Mouse (Mus musculus) kidney, postnatal 14 days (tissue): Measurements from ENCODE around the gene Olfr541.
"Not testable (repeated sequence)": the region's sequence is repeated elsewhere in the genome, so short reads cannot be mapped to it uniquely, and the experiment has no call there.

Experiments used
- DNase-seq: peaks from one replicate; pipeline ENCODE4 v3.0.0; 2022; ENCODE audit warnings: mixed read lengths

Gene Olfr541

DNA sequence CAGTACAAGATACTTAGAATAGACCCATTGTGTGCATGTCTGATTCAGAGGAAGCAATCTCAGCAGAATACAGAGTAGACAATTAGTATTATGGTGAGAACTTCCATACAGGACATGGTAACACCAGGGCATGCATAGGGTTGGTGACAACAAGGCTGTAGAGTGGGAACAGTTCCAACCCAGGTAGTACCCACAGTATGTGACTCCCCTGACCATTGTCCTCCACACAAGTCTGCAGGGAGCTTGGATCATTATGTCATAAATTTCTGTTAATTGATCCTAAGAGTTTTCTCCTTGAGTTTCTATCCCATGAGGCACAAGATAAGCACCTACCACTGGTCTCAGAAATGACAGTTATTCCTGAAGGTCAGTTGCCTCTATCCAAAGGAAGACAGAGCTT is at the start of gene Olfr541:
TSS of gene Olfr541 (plus strand) at position 301 of the 400 bp plus-strand sequence.
- DNase-seq = no peak

DNA sequence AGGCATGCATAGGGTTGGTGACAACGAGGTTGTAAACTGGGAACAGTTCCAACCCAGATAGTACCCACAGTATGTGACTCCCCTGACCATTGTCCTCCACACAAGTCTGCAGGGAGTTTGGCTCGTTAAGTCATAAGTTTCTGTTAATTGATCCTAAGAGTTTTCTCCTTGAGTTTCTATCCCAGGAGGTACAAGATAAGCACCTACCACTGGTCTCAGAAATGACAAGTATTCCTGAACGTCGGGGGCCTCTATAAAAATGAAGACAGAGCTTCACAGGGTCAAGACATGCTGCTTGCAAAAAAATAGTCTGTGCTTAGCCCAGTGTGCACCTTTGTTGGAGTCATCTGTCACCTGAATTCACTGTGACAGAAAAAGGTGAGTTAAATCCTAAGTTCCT is 37.4 kb upstream of the Olfr541 start, which contains the start of gene Olfr539:
TSS of gene Olfr539 (plus strand) at position 301 of the 400 bp plus-strand sequence.
- no peak for DNase-seq

DNA sequence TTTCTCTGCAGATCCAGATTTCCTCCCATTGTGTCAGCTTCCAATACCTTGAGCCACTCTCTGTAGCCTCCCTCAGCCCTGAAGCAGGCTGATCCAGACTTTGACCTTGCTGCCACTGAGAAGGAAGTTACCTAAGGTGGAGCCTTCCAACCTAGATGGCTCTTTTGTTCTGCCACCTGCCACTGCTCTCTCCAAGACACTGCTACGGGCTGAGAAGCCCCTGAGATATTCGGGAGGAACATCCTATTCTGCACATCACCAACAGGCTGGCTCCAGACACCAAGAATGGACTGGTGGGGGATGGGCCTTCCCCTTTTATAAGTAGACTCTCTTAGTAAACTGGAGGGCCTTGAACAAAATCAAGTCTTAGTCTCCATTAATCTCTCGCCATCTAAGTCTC is 26.4 kb upstream of the Olfr541 start:
- not testable (repeated sequence) for DNase-seq

DNA sequence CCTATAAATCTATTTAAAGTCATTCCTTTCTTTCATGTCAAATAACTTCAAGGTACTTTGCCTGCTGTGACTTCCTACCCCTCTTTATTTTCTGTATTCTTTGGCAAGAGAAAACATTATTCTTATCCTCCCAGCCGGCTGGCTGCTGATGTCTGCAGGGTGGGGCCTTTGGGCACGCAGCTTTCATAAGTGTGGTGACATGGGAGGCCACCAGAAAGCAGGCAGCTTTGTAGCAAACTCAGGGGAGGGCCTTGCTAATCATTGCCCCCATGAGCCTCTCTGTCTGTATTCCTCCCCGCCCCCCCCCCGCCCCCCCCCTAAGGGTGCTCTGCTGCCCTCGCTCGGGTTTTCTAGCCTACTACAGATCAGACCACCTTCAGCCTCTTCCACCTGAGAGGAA is 21.2 kb upstream of the Olfr541 start:
- DNase-seq = no peak

- DNase-seq = not testable (repeated sequence)
These were observed 17.5 kb upstream of the Olfr541 start for GRCm38 (mm10) chr7:140679591-140679990.

DNA sequence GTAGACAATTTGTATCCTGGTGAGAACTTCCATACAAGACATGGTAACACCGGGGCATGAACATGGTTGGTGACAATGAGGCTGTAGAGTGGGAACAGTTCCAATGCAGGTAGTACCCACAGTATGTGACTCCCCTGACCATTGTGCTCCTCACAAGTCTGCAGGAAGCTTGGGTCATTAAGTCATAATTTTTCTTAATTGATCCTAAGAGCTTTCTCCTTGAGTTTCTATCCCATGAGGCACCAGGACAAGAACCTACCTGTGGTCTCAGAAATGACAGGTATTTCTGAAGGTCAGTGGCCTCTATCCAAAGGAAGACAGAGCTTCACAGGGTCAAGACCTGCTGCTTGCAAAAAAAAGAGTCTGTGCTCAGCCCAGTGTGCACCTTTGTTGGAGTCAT is 15.4 kb upstream of the Olfr541 start, which contains the start of gene Olfr45:
TSS of gene Olfr45 (plus strand) at position 301 of the 400 bp plus-strand sequence.
- DNase-seq = no peak

- no peak for DNase-seq
These were observed 9.3 kb downstream of the Olfr541 start for GRCm38 (mm10) chr7:140706348-140706747.

- no peak for DNase-seq
These were observed 10.6 kb downstream of the Olfr541 start for GRCm38 (mm10) chr7:140707536-140708284.

DNA sequence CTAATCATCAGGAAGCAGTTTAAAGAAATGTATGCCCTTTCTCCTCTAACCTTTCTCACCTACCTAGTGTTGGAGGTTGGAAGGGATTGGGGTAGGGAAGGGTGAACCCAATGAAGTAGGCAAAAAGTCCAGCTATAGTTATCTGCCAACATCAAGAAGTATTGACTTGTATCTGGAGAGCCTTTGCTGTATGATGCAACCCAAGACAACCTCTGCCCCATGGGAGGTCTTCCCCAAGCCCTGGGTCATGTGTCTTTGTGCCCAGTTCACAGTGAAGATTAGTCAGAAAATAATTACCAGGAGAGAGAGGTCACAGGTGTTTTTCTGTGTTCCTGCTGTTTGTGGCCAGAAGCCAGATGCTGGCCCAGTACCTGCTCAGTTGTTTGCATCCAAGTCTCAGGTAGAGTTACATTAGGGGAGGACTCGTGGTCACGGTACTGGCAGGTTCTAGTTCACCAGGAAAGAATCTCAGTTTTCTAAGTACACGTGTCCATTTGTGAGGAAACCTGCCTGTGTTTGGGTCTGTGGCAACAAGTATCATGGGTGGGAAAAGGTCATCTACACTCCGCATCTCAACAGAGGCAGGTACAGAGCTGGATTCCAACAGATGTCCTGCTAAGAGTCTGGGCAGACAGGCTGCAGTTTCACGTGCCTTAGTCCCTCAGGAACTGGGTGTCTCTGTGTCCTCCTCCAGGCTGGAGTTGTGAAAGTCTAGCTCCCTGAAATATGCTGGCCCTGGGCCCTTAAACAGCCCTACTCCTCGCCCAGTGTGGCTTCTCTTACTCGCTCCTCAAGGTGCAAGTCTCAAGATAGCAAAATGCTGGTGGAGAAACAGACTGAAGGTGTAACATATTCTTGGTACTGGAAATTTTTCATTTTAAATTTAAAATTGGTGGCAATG is 20.3 kb downstream of the Olfr541 start:
- no peak for DNase-seq

GRCm38 (mm10) chr7:140721095-140721494 is 24.0 kb downstream of the Olfr541 start:
- DNase-seq = no peak

GRCm38 (mm10) chr7:140725558-140725957 is 28.5 kb downstream of the Olfr541 start:
- no peak for DNase-seq

DNA sequence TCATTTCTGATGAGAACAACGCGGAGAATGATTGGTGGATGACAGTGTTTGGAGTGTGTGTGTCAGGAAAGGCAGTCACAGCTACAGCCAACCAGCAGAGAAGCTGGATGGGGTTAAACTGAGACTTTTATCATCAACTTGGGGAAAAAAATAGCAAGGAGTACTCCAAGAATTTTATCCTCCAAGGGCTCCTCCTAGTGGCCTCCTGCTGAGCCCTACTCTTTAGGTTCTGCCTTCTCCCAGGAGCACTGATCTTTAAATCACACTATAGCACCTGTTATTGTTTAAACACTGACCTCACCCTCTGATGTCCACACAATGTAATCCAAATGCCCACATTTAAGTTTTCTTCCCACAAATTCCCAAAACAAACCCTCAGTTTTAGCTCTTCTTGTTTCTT is 36.1 kb downstream of the Olfr541 start:
- no peak for DNase-seq

DNA sequence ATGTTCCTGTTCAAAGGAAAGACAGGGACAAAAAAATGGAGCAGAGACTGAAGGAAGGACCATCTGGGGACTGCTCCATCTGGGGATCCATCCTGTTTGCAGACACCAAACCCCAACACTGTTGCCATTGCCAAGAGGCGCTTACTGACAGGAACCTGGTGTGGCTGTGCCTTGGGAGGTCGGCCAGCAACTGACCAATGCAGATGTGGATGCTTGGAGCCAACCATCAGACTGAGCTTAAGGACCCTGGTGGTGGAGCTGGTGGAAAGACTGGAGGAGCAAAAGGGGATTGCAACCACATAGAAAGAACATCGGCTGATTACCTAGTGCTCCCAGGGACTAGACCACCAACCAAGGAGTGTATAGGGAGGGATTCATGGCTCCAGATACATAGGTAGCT is 50.3 kb downstream of the Olfr541 start:
- DNase-seq = no peak

GRCm38 (mm10) chr7:140748116-140748826 is 51.2 kb downstream of the Olfr541 start:
- no peak for DNase-seq

GRCm38 (mm10) chr7:140748827-140749160 is 51.7 kb downstream of the Olfr541 start:
- DNase-seq = no peak

- no peak for DNase-seq
These were observed 57.5 kb downstream of the Olfr541 start for GRCm38 (mm10) chr7:140754556-140754955.
